Mouse (Mus musculus) urinary bladder, postnatal 14 days (tissue): ENCODE data around the gene Lmntd2.
A peak's percentile ranks its signal among the peaks of the same experiment; 100 is the strongest.
"Not testable (repeated sequence)": the region's sequence is repeated elsewhere in the genome, so short reads cannot be mapped to it uniquely, and the experiment has no call there.

ENCODE experiments used
- DNase-seq: peaks from one replicate; pipeline ENCODE4 v3.0.0; 2021; ENCODE audit warnings: low spot score

Gene Lmntd2

DNA sequence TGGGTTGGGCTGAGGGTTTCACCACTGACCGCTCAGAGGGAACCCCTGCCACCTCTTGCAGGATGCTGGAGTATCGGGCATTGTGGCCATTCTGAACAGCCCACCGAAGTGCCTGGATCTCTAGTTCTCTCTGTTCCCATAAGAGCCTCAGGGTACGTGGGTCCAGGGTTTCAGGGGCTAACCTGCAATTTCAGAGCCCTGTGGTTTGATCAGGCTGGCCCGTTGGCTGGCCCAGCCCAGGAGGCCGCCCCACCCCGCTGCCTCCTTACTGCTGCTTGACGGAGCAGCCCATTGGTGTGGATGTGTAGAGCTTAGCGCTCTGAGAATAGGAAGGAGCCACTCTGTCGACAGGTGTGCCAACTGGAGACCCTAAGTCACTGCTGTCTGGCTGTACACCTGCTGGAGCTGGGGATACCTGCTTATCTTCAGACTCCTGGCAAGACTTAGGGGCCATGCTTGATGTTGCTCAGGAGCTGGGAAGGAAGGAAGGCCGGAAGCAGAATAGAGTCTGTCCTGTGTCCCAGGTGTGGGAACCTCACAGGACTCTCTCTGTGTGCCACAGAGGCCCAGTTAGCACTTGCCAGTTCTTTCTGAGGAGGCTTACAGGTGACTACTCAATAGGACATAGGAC is at the start of gene Lmntd2:
Gene Lmntd2, minus strand, starts transcription at position 476 of the 631 bp plus-strand sequence.
- no peak for DNase-seq

GRCm38 (mm10) chr7:141263640-141264039 is 49.8 kb upstream of the Lmntd2 start:
- no peak for DNase-seq

- DNase-seq, result no peak
Measured at GRCm38 (mm10) chr7:141261480-141261879, 47.6 kb upstream of the Lmntd2 start.

- DNase-seq, result no peak
Measured at GRCm38 (mm10) chr7:141256159-141256558, 42.3 kb upstream of the Lmntd2 start.

GRCm38 (mm10) chr7:141250486-141250885 is 36.6 kb upstream of the Lmntd2 start:
- not testable (repeated sequence) for DNase-seq

- no peak for DNase-seq
Measured at GRCm38 (mm10) chr7:141231551-141231950, 17.7 kb upstream of the Lmntd2 start.

- no peak for DNase-seq
Measured at GRCm38 (mm10) chr7:141231111-141231510, 17.2 kb upstream of the Lmntd2 start.

DNA sequence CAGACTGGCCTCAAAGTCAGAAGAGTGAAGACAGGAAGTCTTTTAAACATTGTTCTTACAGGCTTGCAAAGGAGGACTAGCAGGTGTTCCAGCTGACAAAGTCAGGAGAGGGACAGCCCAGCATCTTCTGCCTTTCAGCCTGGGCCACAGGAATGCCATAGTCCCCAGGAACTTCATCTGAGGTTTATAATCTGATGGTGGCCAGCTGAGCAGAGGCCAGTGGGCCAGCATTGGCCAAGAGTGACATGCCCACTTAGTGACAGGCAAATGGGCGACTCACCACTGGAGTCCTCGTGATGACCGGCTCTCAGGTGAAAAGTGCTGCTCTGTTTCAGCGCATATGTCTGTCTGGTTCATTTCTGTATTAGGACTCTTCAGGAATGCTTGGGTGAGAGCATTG is 16.7 kb upstream of the Lmntd2 start:
- DNase-seq, result no peak

GRCm38 (mm10) chr7:141229702-141230101 is 15.8 kb upstream of the Lmntd2 start:
- DNase-seq, result no peak

- peak; percentile 92 for DNase-seq
Measured at GRCm38 (mm10) chr7:141228279-141229067, 14.6 kb upstream of the Lmntd2 start, which contains the start of gene Phrf1. Phrf1 (plus strand) TSS chr7:141228784.

GRCm38 (mm10) chr7:141227796-141228195 is 13.9 kb upstream of the Lmntd2 start:
- no peak for DNase-seq

- no peak for DNase-seq
Measured at GRCm38 (mm10) chr7:141226535-141226934, 12.7 kb upstream of the Lmntd2 start.

- no peak for DNase-seq
Measured at GRCm38 (mm10) chr7:141222696-141223215, 8.9 kb upstream of the Lmntd2 start.

DNA sequence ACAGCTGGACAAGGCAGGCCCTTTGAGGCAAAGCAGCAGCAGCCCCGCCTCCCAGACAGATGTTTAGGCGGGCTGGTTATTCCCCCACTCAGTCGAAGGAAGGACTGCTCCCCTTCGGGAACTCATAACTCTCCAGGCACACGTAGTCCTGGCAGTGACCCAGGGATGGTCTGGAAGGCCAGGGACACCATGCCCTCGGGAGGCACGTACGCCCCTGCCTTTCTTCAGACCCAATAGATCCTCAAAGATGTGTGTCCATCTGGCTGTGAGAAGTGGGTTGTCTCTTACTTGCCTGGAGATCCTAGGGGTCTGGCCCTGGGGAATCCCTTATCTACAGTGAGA is 8.2 kb upstream of the Lmntd2 start:
- DNase-seq, result no peak

GRCm38 (mm10) chr7:141221249-141222125 is 7.6 kb upstream of the Lmntd2 start:
- DNase-seq, result peak; percentile 99

DNA sequence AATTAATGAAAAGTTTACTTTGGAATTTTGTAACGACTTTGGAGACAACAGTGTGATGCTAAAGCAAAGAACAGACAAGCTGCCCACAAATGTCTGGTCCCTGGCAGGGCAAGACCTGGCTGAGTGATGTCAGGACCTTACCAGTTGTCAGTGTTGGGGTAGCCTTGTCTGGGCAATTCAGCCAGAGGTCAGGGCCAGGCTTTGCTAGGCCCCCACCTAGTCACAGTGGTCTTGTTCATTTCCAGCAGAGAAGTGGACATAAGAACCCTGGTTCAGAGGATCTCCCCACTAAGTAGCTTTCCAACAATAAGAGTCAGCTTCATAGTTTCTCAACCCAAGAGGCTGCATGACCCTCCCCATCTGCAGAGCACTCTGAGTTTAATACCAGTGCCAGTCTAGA is 6.5 kb upstream of the Lmntd2 start:
- no peak for DNase-seq

GRCm38 (mm10) chr7:141219558-141220099 is 5.7 kb upstream of the Lmntd2 start:
- DNase-seq, result no peak

DNA sequence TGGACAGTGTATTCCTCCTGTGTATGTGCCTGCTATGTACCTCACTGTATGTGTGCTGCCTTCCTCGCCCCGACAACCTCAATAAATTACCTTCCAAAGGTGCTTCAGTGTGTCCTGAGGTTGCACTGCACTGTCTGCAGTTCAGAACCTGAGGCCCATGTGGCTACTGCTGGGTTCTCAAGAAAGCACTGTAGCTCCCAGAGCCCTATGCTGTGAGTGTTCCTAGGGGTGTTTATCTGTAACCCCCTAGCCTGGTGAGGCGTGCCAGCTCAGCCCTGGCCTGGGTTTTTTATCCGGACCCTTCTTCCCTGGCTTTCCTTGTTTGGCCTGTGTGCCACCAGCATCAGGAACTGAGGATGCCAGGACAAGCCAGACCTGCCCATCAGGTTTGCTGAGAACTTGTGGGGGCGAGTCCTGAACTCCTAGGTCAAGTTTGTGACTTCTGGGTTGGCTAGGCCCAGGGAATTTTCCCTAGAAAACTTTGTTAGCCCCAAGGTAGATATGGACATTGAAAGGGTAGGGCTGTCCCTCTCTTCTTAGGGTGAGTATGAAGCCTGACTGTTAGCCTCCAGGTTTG is 4.8 kb upstream of the Lmntd2 start:
- peak; percentile 74 for DNase-seq

DNA sequence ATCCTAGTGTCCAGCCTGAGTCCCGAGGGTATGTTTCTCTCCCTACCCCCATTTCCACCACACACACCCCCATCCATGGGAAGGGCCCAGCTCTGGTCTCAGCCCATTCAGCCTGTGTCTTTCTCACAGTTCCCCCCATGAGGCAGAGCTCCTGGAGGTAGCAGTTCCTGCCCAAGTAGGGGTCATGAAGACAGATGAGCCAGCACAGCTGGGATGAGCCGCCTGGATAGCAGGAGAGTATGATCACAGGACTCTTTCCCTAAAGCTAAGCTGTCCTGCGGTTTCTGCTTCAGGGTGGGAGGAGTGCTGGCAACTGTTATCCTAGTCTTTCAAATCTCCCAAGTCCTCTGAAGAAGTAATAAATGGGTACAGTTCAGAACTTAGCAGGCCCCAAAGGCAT is 4.3 kb upstream of the Lmntd2 start:
- no peak for DNase-seq

GRCm38 (mm10) chr7:141217343-141218013 is 3.6 kb upstream of the Lmntd2 start:
- no peak for DNase-seq

DNA sequence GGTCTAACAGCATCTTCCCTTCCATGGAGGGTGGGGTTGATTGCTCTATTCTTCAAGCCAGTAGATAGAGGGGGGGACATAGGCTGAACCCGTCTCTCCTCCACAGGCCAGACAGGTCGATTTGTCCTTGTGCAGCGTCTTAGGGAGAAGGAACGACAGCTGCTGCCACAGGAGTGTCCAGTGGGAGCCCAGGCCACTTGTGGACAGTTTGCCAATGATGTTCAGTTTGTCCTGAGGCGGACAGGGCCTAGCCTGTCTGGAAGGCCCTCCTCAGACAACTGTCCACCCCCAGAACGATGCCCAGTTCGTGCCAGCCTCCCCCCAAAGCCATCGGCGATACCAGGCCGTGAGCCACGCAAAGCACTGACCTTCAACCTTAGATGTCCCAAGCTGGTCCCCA is 3.0 kb upstream of the Lmntd2 start:
- DNase-seq, result no peak
